Mouse (Mus musculus) thymus, postnatal 10 days (tissue): ENCODE measurements at regions not wholly inside any gene's neighbourhood (a gene's known extent, or its start where the extent isn't known, plus 50 kb on each side); places are given as distances from the start of the nearest gene placed in this dataset.
A peak's percentile ranks its signal among the peaks of the same experiment; 100 is the strongest.

Experiments used
- DNase-seq, 2 experiments: peaks; one replicate each; pipeline ENCODE4 v3.0.0; 2021; ENCODE audit warnings: low spot score in 2 of 2

DNA sequence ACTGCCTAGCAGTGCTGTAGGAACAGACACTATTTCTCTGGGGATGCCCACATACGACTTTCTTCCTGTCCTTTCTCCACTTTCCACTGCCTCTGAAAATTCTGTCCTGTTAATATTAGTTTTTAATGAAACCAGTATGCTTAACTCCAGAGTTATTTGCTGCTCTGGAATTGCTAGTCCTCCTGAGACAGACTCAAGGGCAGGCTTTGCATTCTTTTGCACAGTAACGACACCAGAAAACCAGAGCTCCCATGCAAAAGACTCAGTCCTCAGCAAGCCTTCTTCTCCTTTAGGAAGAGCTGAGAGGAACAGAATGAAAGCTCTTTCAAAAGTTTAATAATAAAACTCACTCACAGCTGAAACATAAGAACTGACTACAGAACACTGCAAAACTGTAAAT, 92.3 kb upstream of the Dab2 start:
- no peak for DNase-seq

- DNase-seq, result peak in 1 of 2 experiments; percentile 33
These were observed 90.3 kb upstream of the Dab2 start for GRCm38 (mm10) chr15:6209301-6209700.

- DNase-seq, result no peak
These were observed 81.5 kb upstream of the Dab2 start for GRCm38 (mm10) chr15:6218087-6218486.

DNA sequence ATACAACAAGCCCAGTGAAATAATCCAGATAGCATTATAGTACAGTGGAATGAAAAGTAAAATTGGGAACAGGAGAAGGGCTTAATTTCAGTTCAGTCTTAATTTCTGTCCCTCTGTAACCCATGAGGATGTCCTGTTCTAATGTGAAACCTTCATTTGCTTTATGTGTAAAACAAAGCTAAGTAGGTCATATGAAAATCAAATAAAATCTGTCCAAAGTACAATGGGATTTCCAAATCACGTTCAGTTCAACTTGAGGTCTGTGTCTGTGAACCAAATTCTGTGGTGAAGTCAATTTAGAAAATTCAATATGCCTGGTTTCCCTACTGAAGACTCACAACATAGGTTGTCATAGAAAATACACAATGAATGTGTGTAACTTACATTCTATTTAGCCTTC, 74.4 kb upstream of the Dab2 start:
- no peak for DNase-seq

GRCm38 (mm10) chr15:6230618-6231017, 69.0 kb upstream of the Dab2 start:
- no peak for DNase-seq

- no peak for DNase-seq
These were observed 68.1 kb upstream of the Dab2 start for GRCm38 (mm10) chr15:6231308-6232103.

DNA sequence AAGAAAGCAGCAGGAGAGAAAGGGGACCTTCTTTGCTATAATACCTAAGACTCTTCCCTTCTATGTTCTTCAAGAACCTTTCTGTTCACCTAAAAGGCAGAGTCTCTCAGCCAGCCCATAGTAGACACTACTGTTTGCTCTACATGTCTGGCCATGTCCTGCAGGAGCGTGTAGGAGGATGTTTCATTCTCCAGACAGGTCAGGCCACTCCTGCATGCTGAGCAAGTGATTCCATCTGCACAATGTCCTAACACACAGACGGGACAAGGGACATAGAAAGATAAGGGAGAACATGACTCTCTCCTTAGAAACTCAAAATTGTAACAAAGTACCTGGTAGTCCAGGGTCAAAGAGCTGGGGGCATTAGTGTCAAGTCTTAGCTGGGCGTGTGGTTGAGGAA, 66.0 kb upstream of the Dab2 start:
- no peak for DNase-seq

GRCm38 (mm10) chr15:6236583-6236982, 63.0 kb upstream of the Dab2 start:
- DNase-seq, result no peak

- no peak for DNase-seq
These were observed 61.9 kb upstream of the Dab2 start for GRCm38 (mm10) chr15:6237726-6238125.

- DNase-seq, result peak; percentile 29 to 76
These were observed 61.5 kb upstream of the Dab2 start for GRCm38 (mm10) chr15:6238133-6238532.

GRCm38 (mm10) chr15:6238755-6239154, 60.8 kb upstream of the Dab2 start:
- no peak for DNase-seq

DNA sequence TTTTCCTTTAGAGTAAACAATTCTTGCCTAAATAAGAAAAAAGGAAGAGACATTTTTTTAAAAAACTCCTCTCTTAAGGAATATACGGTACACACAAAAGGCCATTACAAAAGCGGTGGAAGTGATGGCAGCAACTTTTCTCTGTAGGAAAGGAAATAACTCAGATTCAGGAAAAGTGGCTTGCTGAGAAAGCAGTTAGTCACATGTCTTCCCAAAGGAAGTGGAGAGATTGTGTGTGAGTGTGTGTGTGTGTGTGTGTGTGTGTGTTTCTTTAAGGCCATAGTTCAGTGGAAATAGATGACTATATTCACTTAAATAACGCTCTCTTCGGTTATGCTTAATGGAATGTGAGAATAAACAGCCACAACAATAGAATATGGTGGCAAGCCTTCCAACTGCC, 57.5 kb upstream of the Dab2 start:
- DNase-seq, result no peak

DNA sequence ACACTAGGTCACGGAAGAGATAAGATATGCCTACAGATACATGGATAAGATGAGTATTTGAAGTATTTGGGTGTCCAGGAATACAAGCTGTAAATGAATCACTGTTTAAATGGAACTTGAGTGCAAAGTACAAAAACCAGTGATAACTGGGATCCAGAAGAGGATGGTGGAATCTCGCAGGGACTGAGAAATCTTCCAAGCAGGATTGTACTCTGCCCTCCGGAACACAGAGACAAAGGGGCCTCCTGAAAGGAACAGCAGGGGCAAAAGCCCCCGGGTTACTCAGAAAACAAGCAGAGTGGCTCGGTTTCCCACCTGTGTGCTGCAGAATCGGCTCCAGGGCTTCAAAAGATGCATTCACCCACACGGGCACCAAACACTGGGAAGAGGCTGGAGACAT, 55.2 kb upstream of the Dab2 start:
- DNase-seq, result no peak

DNA sequence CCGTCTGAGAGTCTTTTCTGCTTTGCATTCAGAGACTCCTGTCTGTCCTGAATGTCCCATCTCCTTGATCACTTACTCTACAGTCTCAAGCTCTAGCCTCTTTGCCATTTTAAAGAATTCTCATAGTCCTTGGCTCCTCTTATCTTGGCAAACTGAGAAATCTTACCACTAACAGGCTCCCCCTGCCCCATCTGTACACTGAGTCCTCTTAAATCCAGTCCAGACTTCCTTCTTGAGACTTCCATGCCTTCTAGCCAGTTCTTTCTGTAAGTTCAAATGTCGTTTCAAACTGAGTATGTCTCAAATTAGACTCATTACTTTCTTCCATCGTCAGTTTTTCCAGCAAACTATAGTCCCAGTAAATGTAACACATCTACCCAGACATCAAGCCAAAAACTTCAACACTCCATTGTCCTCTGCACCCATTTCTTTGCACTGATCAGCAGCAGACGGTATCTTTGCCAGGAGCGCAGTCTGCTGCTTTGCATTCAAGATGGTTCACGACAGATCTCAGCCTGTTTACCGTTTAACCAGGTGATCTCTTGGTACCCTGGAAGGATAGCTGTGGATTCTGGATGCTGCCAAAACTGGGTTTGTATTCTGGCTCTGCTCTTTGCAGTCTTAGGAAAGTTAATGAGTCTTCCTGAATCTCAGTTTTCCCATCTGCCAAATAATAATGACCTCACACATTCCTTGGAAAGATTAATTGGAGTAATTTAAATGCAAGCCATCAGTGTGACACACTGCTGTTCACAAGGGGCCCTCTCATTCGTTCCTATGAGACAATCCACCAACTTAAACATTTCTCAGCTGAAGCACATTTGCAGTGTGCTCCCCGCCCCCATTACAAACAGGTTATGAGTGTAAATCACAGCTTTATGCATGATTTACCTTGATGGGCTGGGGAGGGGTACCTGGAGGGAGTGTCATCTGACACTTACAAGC, 53.4 kb upstream of the Dab2 start:
- DNase-seq, result no peak

DNA sequence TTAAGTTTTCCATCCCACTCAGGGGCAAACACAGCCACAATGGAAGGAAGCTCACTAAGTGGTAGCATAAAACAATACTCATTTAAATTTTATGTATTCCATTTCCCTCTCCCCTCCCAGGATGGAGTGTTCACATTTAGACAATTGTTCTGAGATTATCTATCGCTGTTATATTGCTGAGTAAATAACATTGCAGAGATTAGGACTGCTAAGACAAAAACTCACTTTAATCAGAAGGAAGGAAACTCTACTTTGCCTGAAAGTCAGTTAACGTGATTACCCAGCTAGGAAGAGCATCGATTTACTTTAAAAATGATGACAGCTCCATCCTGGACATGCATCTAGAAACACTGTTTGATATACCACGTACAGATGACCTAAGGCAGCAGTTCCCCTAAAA, 51.1 kb upstream of the Dab2 start:
- no peak for DNase-seq
